8 mouse cellular contexts compared by ENCODE assay signal in the genomic region with DNA sequence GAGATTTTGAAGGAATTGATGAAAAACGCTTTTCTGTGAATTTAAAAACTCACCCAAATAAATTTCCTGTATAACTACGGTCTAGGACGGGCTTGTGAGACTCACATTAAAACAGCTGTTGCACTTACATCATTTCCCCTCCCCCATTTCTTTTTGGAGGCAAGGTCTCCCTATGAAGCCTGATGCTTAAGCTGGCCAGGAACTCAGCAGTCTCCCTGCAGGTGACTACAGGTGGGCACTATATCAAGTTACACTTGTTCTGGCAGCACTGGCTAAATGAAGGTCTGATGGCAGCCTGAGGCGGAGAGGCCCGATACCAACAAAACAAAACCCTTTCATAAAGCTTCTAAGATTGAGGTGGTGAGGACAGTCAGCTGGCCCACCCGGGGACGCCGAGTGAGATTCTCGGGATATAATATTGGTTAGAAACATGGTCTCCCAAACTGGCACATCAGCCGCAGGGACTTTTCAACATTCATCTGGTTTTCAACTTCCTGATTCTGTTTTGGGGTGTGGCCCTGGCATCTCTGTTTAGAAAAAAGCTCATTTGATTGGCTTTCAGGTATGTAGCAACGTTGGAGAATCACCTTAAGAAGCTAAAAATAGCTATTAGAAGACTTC. TPM values are rescaled to one million over a fixed set of nuclear protein-coding genes. Genes with fewer than 3 reads are reported as not detected.
DNase-seq lines count a peak whose midpoint lies in the region; ATAC-seq lines count a peak whose summit lies in the region.

No protein-coding gene starts in this region.

- no peaks in the 10 kb centered on the region for H3K27me3 ChIP-seq in hindbrain, embryonic 15.5 days
- H3K27me3 ChIP-seq in liver, embryonic 11.5 days (replicated peaks; ENCODE audit: control insufficient read depth, insufficient read depth, low read length) = no peaks in the 10 kb centered on the region

- H3K4me1 ChIP-seq in hindbrain, embryonic 15.5 days (replicated peaks) = peaks cover 27% of the 10 kb centered on the region
- peaks cover 11% of the 10 kb centered on the region for H3K4me1 ChIP-seq in liver, embryonic 11.5 days (replicated peaks; ENCODE audit: control insufficient read depth, insufficient read depth, low read length)

- peak overlapping the region; percentile 96 for H3K4me2 ChIP-seq in hindbrain, embryonic 15.5 days
- H3K4me2 ChIP-seq in liver, embryonic 11.5 days = peak overlapping the region; percentile 96

- H3K27ac ChIP-seq in hindbrain, embryonic 15.5 days (replicated peaks) = peak overlapping the region; percentile 98
- peak overlapping the region; percentile 83 for H3K27ac ChIP-seq in liver, embryonic 11.5 days (ENCODE audit: low read depth, low read length)

- H3K4me3 ChIP-seq in hindbrain, embryonic 15.5 days = peak overlapping the region; percentile 100
- peak overlapping the region; percentile 100 for H3K4me3 ChIP-seq in liver, embryonic 11.5 days (ENCODE audit: low read depth, low read length)

- 0 out of 2 replicates have a peak, but pooled peaks cover 5% of the 10 kb centered on the region for H3K36me3 ChIP-seq in hindbrain, embryonic 15.5 days
- no peaks in the 10 kb centered on the region for H3K36me3 ChIP-seq in liver, embryonic 11.5 days (ENCODE audit: control insufficient read depth, insufficient read depth, low read length)

- no peaks in the 10 kb centered on the region for H3K9me3 ChIP-seq in hindbrain, embryonic 15.5 days
- H3K9me3 ChIP-seq in liver, embryonic 11.5 days (ENCODE audit: control insufficient read depth, low read length) = no peaks in the 10 kb centered on the region

- ATAC-seq in erythroid progenitor cell, adult 5-6 weeks (replicated peaks; ENCODE audit: low FRiP score, poor library complexity, severe bottlenecking) = peak; percentile 22
- no peak; the same call in 1 of the 2 replicates for ATAC-seq in hindbrain, embryonic 15.5 days (ENCODE audit: low FRiP score, low read depth)
- 0 out of 2 replicates have a peak, but pooled peaks have one; percentile 0 for ATAC-seq in liver, embryonic 11.5 days (replicated peaks; ENCODE audit: low FRiP score)
- ATAC-seq in neutrophil, adult 5-6 weeks (ENCODE audit: extremely low read depth, insufficient number of reproducible peaks, low FRiP score, poor library complexity, severe bottlenecking) = peak; percentile 73

- peak overlapping the region; percentile 100 for H3K9ac ChIP-seq in hindbrain, embryonic 15.5 days
- peak overlapping the region; percentile 90 for H3K9ac ChIP-seq in liver, embryonic 11.5 days (ENCODE audit: low read depth, low read length)

- 10% methylated on average over 11 of the region's 11 CpGs for WGBS in hindbrain, embryonic 15.5 days
- WGBS in liver, embryonic 11.5 days = 16% methylated on average over 11 of the region's 11 CpGs

- DNase-seq in ovary, postnatal 10 days (ENCODE audit: low spot score) = peak; percentile 8
- no peak for DNase-seq in ovary, postnatal 14 days (ENCODE audit: low spot score)
- peak; percentile 26 for DNase-seq in adrenal gland, postnatal 25 days
- DNase-seq in liver, embryonic 11.5 days (ENCODE audit: low spot score) = no peak
- DNase-seq in gastrocnemius, postnatal 25 days = no peak

RNA-seq across cellular contexts. Expression of a gene that starts 0.4 kb away (rescaled TPM):
- total RNA-seq in adrenal gland, postnatal 25 days (2021) = 54.5 and 55.0 TPM in 2 replicates
- 53.7 and 79.2 TPM in 2 replicates for total RNA-seq in erythroid progenitor cell, adult 5-6 weeks (2015; ENCODE audit: low replicate concordance)
- 40.6 and 66.6 TPM in 2 replicates for total RNA-seq in erythroid progenitor cell, adult 5-6 weeks (2017; ENCODE audit: low replicate concordance)
- polyA plus RNA-seq in hindbrain, embryonic 15.5 days (2015; fragmentation: Nextera tagmentation; extraction: Ambion mirVana) = 25.1 and 29.8 TPM in 2 replicates
- 22.1 and 22.7 TPM in 2 replicates for polyA plus RNA-seq in liver, embryonic 11.5 days (2014; fragmentation: Nextera tagmentation; extraction: Ambion mirVana)
- 130 and 140 TPM in 2 replicates for total RNA-seq in neutrophil, adult 5-6 weeks (2017)
- total RNA-seq in gastrocnemius, postnatal 25 days (2021) = 10 to 100 TPM in 1 of 2 experiments, 1 to 10 TPM in 1; 8.4 to 10.4 TPM

Comparison
In these comparisons a context has a peak if more than half of its experiments do, and no peak if none do; other contexts are left out.
1. DNase-seq: peak in ovary, postnatal 10 days (single experiment) and adrenal gland, postnatal 25 days (single experiment); none in ovary, postnatal 14 days (single experiment), liver, embryonic 11.5 days (single experiment) and gastrocnemius, postnatal 25 days (single experiment).